Mouse (Mus musculus) erythroid progenitor cell, adult 5-6 weeks (primary cell): Measurements from ENCODE around the gene S1pr1. TPM values are rescaled to one million over a fixed set of nuclear protein-coding genes. Genes with fewer than 3 reads are reported as not detected.

ENCODE experiments used
- ATAC-seq: replicated peaks from 2 replicates; pipeline ENCODE4 v1.8.0; 2016; ENCODE audit warnings: moderate number of reproducible peaks, mild to moderate bottlenecking, moderate TSS enrichment, inconsistent platforms; ENCODE audit not compliant: poor library complexity, low FRiP score, severe bottlenecking
- total RNA-seq, 2 experiments: library from RNA; stranded (forward) in 1 of 2; stranded (reverse) in 1 of 2; fragments of 150-400 nt in 1 of 2; fragments of 186-747, 209-891 nt in 1 of 2; gene quantifications; 2 replicates each; pipeline versions ENCODE4 v1.2.3 to v1.2.4; 2015 to 2017; ENCODE audit warnings: low replicate concordance in 2 of 2

Gene S1pr1
- total RNA-seq, 2 experiments from 2014 or later: 5.4 to 19.7 TPM

DNA sequence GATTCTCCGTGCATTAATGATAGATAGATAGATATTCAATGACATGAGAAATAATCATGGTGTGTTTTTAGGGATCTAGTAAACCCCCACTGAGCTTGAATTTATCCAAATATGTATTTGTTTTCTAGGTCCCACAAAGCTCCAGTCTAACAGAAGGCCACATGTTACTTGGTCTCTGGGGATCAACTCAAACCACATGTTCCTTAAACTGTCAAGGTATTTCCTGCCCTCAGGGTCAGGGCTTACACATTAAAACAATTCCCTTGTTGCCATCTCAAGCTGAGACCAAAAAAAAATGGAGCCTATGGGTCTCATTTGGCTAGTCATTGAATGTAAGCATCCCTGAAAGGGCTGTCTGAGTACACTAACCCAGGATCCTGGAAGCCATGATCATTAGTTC is 33.7 kb downstream of the S1pr1 start:
- no peak for ATAC-seq

DNA sequence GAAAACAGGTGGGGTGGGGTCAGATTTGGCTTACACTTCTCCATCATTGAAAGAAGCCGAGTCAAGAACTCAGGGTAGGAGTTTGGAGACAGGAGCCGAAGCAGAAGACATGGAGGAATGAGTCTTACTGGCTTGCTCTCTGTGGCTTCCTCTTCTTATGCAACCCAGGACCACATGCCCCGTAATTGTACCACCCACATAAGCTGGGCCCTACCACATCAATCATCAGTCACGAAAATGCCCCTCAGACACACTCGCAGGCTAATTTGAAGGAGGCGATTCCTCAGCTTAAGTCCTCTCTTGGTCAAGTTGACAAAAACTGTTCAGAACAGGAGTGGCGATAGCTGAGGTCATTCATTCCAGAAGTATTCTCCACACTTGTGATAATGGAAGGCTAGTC is 35.9 kb downstream of the S1pr1 start:
- no peak for ATAC-seq

DNA sequence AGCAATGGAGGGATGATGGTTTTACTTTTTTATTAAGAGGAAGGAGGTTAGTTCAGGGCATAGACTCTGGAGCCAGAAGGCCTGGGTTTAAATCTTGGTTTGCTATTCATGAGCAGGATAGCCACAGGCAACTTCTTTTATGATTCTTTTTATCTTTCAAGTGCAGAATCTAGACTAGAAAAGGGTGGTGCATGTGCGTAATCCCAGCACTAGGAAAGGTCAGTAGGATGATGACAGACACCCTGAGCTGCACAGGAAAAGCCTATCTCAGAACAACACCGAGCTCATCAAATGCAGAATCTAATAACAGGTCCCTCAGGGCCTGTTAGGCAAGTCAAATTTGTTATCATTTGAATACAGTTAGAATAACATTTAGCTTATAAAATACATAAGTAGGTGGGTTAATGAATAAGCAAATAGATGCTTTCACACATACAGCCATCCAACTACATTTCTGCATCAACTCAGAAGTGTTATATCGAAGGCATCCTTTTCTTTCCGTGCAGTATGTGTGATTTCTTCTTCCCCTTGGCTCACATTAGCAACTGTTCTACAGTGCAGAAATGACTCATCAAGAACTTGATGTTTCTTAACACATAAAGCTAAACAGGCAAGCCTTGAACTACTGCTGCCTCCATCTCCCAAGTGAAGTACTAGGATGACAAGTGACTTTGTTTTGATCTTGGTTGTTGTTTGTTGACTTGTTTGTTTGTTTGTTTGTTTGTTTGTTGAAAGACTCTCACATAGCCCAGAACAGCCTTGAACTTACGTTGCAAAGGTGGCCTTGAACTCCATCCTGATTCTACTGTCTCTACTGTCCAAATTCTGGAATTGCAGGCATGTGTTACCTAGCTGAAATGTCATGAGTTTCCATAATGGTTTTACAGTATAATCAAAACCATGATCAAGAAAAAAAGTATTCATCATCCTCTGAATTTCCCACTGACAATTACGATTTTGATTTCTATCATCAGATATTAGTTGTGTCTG is 39.0 kb downstream of the S1pr1 start:
- no peak for ATAC-seq

DNA sequence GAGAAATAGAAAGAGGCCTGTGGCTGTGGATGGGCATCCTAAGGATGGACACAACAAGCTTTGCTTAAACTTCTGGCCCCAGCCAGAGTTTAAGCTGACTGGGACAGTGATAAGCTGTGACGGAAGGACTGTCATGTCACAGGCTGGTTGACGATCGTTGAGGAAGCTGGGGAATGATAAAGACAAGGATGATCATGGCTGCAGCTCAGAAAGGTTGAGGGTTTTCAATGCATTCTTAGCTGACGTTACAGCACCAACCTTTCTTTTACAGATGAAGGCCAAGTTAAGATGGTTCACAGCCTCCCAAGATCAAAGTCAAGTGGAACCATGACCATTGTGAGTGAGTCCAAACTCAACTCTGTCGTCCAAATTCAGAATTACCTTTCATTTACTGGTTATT is 40.2 kb downstream of the S1pr1 start:
- no peak for ATAC-seq

GRCm38 (mm10) chr3:115673663-115674157 is 41.2 kb downstream of the S1pr1 start:
- ATAC-seq: no peak

- no peak for ATAC-seq
Measured at GRCm38 (mm10) chr3:115672965-115673662, 41.8 kb downstream of the S1pr1 start.

DNA sequence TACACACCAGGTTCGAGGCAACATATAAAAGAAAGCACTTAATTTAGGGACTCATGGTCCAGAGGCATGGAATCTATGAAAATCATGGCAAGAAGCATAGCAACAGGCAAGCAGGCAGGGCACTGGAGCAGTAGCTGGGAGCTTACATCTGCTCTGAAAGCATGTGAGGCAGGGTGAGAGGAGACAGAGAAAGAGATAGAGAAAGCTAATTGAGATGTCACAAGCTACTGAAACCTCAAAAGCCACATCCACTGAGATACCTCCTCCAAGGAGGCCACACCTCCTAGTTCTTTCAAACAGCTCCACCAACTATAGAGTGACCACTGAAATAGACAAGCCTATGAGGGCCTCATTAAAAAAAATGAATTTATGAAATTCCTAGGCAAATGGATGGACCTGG is 45.6 kb downstream of the S1pr1 start:
- ATAC-seq: no peak

DNA sequence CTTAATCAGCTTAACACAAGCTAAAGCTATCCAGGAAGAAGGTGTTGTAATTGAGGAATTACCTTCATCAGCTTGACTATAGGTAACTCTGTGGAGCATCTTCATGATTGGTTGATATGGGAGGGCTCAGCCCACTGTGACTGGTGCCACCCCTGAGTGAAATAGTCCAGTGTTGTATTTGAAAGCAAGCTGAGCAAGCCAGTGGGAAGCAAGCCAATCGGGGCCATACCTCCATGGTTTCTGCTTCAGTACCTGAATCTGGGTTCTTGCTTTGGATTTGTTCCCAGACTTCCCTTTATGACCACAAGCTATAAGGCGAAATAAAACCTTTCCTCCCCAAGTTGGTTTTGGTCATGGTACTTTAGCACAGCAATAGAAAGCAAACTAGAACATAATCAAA is 47.7 kb downstream of the S1pr1 start:
- ATAC-seq: no peak

DNA sequence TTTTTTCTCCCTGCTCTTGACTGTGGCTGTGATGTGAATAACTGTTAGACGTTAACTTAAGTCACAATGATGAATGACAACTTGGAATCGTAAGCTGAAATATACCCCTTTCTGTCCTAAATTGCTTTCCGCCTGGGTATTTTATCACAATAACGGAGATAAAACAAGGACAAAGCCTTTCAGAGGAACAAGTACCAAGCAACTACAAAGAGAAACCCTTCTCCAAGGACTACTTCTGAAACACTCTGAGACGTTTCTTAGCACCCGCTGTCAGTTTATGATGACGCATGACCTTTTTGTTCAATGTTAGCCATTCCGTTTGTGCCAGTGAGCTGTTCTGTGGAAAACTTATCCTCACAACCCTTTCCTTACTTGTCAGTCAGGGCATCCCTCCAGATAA is 48.3 kb downstream of the S1pr1 start:
- no peak for ATAC-seq

DNA sequence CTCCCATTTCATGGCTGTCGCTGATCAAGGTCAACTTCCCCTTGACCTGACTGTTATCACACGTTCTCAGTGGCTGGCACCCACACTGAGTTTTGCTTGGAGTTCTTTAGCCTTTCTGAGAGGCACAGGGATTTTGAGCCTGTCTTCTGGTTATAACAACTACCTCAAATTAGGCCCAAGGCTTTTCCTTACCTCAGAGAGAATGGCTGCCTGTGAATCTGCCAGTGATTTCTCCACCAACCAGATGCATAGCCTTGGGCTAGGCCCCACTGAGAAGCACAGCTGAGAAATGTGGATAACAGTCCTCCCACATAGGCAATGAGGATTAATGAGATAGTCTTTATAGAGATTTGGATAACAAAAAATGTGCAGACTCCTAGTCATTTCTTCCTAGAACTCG is 50.4 kb downstream of the S1pr1 start:
- no peak for ATAC-seq

DNA sequence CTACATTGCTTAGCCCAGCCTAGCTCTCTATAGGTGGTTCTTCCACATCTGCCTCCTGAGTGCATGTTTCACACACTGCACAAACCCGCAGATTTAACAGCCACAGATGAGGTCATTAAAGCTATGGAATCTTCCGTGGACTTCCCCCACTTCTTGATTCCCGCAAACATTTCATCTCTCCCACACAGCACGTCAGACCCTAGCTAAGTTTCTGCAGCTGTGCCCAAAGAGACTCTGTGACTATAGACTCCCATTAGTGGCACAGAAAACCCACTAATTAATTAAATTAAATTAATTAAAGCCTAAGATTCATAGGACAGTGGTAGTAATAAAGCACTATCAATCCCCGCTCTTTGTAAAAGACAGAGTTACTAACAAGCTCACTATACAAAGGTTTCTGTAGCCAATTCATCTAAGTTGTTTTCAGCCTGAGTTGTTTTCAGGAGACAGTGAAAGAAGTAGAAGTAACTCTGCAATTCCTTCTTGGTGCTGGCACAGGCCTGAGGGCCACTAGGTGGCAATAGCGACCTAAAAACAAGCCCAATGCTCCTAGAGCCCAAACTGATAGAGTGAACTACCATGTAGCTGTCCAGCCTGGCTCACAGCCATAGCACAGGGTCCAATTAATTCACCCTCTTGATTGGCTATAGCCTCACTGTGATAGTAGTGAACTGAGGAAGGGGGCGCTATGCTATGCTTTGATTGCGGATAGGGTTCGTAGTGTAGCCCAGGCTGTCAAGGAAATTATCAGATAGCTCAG is 54.0 kb downstream of the S1pr1 start:
- ATAC-seq: no peak

Other genes with a start within 250 kb of the S1pr1 start
- 1.3 and 7.9 TPM in 2 replicates for gene Dph5, start 172.8 kb upstream of the S1pr1 start, total RNA-seq (2015; ENCODE audit: low replicate concordance)
- 5.3 and 18.0 TPM in 2 replicates for gene Dph5, start 172.8 kb upstream of the S1pr1 start, total RNA-seq (2017; ENCODE audit: low replicate concordance)